Mouse (Mus musculus): Measurements from ENCODE around the gene Upk2. TPM values are rescaled to one million over a fixed set of nuclear protein-coding genes. Genes with fewer than 3 reads are reported as not detected.
A peak's percentile ranks its signal among the peaks of the same experiment; 100 is the strongest.

Gene Upk2
- not detected in 2 replicates for total RNA-seq (2017)

DNA sequence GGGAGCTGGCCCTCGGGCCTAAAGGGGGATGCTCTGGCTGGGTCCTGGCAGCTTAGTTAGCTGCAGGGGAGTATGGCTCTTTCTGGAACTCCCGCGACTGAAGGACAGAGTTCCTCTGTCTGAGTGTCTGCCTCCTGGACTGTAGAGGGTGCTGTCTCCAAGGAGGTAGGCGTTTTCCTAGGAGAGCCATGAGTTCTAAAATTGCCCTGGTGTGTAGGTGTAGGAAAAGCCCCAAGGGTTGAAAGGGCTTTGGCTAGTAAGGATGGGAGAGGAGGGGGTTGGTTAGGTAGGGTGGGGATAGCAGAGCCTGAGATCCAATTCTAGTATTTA is at the start of gene Upk2:
Upk2 (minus strand) TSS at position 86 of the 330 bp plus-strand sequence.
- ATAC-seq (ENCODE audit: extremely low read depth, insufficient number of reproducible peaks, low FRiP score, poor library complexity, severe bottlenecking), result no peak

DNA sequence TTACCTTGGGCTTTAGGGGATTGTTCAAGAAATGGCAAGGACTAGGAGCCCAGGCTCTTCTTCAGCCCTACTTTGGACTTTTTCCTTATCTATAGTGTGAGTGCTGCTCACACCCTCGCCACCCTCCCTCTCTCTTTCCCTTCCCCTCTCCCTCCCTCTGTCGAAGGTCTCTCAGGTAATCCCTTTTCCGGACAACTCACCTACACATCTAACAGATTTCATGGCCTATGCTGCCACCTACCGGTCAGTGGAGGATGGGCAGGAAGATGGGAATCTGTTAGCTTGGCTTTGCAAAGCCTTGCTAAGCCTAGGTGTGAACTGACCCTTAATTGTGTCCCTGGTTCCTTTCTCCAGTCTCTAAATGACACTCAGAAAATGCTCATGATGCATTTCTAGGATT is 47.2 kb upstream of the Upk2 start:
- peak; percentile 62 for ATAC-seq (ENCODE audit: extremely low read depth, insufficient number of reproducible peaks, low FRiP score, poor library complexity, severe bottlenecking)

DNA sequence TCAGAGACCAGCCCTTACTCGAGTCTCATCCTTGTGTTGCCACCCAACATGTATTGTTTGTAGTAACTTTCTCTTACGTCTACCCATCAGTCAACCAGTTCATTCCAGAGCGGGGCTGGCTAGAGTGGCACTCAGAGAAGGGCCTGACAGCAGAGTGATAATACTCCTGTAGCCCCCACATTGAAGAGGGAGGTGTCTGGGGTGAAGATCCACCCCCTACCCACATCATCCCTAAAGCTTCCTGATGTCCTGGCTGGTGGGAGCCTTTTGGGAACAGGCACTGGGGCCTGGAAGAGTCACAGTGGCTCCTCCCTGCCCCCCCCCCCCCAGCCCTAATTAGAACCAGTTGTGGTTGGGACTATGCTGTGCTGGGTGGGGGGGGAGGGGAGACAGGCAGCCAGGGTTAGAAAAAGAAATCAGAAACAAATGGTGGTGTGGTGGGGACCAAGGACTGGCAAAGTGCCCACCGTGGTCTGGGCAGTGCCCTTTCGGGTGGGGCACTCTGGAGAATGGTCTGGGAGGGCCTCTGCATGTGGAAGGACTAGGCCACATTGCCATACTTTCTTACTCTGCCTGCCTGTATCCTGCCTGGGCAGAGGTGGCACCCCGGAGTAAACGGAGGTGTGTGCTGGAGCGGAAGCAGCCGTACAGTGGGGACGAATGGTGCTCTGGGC is 46.6 kb upstream of the Upk2 start:
- ATAC-seq (ENCODE audit: extremely low read depth, insufficient number of reproducible peaks, low FRiP score, poor library complexity, severe bottlenecking), result no peak

DNA sequence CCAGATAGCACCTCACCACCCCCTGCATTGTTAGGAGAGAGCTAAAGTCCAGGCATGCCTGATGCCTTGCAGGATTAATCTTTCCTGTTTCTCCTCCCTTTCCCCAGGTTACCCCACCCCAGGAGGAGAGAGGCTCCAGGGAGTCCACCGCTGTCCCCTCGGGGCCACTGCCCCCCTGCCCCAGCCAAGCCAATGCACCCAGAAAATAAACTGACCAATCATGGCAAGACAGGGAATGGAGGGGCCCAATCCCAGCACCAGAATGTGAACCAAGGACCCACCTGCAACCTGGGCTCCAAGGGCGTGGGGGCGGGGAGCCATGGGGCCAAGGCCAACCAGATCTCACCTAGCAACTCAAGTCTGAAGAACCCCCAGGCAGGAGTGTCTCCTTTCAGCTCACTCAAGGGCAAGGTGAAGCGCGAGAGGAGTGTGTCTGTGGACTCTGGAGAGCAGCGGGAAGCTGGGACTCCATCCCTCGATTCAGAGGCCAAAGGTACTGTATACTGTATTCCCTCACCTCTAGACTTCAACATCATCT is 45.9 kb upstream of the Upk2 start:
- no peak for ATAC-seq (ENCODE audit: extremely low read depth, insufficient number of reproducible peaks, low FRiP score, poor library complexity, severe bottlenecking)

- no peak for ATAC-seq (ENCODE audit: extremely low read depth, insufficient number of reproducible peaks, low FRiP score, poor library complexity, severe bottlenecking)
Measured at GRCm38 (mm10) chr9:44500163-44500533, 45.4 kb upstream of the Upk2 start.

DNA sequence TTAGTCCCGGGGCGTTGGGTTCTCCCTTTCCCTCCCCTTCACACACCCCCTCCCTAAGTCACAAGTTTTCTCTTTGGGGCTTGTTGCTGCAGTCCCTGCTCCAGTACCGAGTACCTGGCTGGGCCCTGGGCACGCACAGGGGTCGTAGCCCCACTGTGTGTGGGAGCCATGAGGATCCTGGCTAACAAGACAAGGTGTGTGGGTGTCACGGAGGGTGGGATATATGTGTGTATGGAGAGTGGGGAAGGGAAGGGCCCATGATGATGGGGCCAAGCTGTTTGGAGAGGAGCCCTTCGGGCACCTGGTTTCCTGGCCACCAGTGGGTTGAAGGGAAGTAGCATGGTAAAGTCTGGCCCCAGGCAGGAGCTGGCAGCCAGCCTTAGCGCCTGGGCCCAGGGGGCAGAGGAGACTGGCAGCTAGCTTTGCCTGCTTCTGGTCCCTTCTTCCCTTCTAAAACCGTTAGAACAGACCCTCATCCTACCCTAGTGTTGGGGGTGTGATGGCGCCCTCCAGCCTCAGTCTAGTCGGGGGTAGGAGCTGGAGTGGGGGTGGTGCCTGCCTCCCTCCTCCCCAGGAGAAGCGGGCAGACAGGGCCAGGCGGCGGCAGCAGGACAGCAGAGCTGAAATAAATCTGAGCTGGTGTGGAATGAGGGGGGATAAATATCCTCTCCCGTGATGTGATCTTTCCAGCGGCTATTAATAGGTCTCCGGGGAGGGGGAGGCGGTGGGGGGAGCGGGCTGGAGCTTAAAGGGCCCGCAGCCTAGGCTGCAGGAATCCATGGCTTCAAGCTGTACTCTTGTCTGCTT is 44.8 kb upstream of the Upk2 start:
- no peak for ATAC-seq (ENCODE audit: extremely low read depth, insufficient number of reproducible peaks, low FRiP score, poor library complexity, severe bottlenecking)

DNA sequence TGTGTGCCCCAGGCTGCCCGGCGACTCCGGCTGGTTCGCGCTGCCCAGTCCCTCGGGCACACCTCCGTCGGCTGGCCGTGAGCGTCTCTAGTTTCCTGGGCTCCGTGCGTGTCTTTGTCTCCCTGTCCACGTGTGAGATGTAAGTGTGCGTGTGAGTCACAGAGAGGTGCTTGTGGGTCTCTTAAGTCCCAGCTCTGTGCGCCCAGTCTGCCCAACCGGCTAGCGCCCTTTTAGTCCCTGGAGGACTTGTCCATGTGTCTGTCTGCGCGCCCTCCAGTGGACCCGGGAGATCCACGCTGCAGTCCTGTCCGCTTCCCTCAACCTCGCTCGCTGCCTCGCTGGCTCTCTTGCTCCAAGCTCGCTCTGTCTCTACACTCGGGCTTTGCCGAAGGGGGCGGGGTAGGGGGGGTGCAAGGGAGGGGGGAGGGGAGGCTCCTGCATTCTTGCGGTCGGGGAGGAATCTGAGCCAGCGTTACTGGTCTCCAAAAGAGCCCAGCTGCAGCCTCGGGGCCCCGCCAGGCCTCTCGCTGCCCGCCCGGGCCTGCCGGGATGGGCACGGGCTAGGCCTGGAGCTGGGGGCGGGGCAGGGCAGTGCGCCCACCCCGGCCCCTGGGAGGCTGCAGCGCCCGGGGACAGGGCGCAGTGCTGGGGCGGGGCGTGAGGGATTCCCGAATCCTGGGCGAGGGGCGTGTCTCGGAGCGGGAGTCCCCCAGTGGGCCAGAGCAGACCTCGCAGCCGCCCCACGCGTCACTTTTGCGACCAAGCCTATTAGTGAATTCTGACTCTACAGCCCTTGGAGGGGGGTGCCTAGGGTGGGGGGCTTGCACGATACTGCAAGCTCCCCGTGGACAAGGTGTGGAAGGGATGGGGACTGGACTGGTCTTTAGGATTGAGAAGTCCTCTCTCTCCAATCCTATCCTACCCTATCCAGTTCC is 43.9 kb upstream of the Upk2 start:
- peak; percentile 11; the same call in 1 of the 2 replicates for ATAC-seq (ENCODE audit: extremely low read depth, insufficient number of reproducible peaks, low FRiP score, poor library complexity, severe bottlenecking)

GRCm38 (mm10) chr9:44497624-44498377 is 43.0 kb upstream of the Upk2 start:
- no peak for ATAC-seq (ENCODE audit: extremely low read depth, insufficient number of reproducible peaks, low FRiP score, poor library complexity, severe bottlenecking)

DNA sequence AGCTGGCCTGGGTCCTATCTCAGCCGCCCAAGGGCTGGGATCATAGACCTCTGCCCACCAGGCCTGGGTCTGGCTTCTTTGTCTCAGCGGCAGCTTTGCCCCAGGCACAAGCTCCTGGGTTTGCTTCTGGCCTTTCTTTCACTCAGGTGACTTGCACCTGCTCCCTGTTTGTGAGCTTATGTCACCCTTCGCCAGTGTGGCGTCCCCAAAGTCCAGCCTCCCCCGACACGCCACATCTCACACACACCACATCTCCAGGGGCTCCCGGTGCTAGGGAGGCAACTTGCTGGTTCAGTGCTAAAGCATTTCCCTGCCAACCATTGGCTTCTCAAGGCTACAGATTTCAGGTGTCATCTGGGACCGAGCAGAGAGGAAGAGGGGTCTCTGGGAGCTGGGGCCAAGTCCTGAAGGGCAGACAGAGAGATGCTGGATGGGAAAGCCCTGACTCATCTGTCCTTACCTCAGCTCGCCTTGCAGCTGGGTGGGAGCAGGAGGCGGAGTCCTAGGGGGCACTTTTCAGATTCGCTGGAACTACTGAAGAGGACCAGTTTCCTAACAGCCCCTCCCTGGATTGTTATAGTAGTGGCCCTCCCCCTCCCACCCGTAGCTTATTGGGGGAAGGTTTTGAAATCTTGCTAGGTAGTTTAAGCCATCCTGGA is 42.2 kb upstream of the Upk2 start:
- ATAC-seq (ENCODE audit: extremely low read depth, insufficient number of reproducible peaks, low FRiP score, poor library complexity, severe bottlenecking), result no peak

DNA sequence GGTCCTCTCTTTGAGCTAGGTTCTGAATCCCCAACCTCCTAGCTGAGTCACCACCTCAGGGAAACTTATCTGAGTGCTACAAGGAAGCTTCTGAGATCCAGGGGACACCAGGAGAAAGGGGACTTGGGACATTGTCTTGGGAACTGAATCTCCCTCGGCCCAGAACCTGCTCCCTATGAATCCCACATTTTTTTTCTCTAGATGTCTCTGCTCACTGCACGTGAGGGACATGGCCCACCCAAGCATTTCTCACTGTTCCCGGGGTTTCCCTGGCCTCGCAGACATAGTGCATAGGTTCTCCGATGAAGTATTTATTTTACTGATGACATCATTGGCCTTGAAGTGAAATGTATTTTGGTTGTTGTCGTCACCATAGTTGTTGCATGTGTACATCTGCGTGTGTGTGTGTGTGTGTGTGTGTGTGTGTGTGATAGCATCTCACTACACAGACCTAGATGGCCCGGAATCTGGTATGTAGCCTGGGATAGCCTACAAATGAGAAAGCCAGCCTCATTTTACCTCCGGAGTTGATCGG is 41.1 kb upstream of the Upk2 start:
- ATAC-seq (ENCODE audit: extremely low read depth, insufficient number of reproducible peaks, low FRiP score, poor library complexity, severe bottlenecking), result no peak

GRCm38 (mm10) chr9:44494863-44495809 is 40.4 kb upstream of the Upk2 start:
- ATAC-seq (ENCODE audit: extremely low read depth, insufficient number of reproducible peaks, low FRiP score, poor library complexity, severe bottlenecking), result no peak

DNA sequence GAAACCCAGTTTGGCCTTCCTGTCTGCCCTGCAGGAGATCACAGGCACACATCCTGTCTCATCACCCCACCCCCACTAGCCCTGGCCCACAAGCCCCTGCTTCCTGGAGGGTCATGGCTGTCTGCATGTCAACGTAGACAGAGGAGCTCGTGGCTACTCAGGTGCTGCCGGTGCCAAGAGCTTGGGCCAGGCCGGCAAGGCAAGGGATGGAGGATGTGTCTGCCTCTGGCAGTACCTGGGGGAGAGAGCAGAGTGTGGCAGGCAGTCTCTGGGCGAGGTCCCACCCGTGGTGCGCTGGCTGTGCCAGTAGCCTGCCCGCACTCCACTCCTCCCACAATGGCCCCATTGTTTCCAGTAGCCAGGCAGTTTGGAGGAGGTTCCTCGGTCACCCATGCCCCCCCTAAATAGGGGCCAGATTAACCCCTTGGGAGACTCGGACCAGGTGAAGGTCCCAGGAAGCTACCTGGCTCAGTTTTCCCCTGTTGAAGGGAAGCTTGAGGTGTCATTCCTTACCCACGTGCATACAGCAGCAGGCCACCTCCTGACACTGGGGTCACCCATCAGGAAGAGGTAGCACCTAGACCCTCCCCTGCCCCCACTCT is 39.6 kb upstream of the Upk2 start:
- ATAC-seq (ENCODE audit: extremely low read depth, insufficient number of reproducible peaks, low FRiP score, poor library complexity, severe bottlenecking), result peak; percentile 43; the same call in 1 of the 2 replicates

DNA sequence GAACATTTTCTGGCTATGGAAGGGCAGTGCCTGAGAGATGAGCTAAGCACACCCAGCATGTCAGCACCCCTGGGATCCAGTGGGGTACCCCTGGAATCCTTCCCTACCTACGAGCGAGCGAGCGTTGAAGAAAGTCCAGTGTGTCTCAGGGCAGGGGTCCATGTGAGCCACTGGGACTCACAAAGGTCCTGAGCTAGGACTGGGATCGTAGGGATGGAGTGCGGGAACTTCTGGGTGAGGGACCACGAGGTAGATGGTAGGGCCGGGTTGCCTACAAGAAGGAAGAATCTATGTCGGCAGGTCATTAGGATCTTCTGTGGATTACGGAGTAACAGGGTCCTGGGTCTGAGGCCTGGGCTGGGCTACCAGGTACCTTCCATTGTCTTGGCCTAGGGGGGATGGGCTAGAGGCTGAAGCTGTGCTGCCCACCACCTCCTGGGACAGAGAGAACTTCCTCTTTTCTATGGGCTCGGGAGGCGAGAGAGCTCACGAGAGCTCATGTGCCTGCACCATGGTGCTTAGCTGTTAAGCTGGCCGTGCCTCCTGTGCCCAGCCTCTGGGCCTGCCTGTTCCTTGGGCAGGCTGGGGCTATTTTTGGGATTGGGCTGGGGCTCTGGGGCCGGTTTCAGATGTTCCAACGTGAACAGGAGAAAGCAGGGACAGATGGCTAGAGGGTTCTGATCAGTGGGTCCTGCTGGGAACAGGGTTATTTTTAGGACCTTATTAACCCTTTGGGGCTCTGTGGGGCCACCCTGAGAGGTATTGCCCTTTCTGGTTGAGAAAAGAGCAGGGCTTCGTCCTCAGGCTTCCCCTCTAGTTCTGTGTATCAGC is 38.1 kb upstream of the Upk2 start:
- ATAC-seq (ENCODE audit: extremely low read depth, insufficient number of reproducible peaks, low FRiP score, poor library complexity, severe bottlenecking), result peak; percentile 49

DNA sequence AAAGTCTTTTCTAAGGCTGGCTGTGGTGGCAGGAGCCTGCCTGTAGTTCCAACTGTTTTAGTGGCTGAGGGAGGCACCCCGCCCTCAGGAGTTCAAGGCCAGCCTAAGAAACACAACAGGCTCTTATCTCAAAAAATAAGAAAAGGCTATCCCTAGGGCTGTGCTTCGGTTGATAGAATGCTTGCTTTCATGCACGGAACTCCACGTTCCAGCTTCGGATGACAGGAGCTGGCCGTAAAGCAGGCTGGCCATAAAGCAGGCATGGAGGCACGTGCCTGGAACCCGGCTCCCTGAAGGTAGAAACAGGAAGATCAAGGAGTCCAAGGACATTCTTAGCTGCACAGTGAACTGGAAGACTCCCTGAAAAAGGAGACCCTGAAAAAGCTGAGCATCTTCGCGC is 36.6 kb upstream of the Upk2 start:
- ATAC-seq (ENCODE audit: extremely low read depth, insufficient number of reproducible peaks, low FRiP score, poor library complexity, severe bottlenecking), result no peak

GRCm38 (mm10) chr9:44490086-44490967 is 35.6 kb upstream of the Upk2 start:
- ATAC-seq (ENCODE audit: extremely low read depth, insufficient number of reproducible peaks, low FRiP score, poor library complexity, severe bottlenecking), result no peak
